Mouse (Mus musculus): ENCODE data around the gene Mocs1.

Gene Mocs1

DNA sequence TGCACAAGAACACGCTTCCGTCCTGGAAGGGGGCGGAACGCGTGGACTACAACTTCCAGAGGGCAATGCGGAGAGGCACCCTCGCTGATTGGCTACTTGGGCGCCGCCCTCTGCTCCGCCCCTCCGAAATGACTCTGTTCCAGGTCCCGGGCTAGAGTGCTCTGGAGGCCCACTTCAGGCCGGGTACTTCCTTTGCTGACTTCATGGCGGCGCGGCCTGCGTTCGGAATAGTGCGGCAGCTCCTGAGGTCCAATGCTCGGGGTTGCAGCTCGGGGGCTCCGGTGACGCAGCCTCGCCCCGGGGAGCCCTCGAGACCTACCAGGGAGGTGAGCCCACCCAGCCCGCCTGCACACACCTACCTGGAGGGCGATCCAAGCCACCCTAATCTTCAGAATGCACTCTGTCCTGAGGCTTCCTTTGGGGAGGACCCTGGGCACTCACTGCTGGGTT is at the start of gene Mocs1:
TSS of gene Mocs1 (plus strand) at position 124 of the 450 bp plus-strand sequence.
- DNase-seq = peak; percentile 88 to 92

DNA sequence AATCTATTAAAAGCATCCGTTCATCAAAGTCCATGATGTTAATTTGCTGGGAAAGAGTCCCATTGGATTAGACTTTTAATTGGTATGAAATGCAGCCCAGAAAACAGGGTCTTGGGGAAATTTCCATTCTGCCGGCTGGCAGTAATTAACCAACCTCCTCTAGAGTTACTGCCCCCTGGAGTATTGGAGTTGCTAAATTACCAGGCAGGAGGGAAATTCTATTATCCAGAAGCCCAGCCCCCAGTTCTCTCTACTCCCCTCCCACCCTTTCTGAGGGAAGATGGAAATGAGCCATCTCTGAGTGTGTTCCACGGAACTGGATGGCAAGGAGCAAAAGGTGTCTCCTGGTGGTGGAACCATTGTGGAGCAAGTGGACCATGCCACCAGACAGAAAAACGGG is 48.5 kb upstream of the Mocs1 start:
- no peak for DNase-seq

DNA sequence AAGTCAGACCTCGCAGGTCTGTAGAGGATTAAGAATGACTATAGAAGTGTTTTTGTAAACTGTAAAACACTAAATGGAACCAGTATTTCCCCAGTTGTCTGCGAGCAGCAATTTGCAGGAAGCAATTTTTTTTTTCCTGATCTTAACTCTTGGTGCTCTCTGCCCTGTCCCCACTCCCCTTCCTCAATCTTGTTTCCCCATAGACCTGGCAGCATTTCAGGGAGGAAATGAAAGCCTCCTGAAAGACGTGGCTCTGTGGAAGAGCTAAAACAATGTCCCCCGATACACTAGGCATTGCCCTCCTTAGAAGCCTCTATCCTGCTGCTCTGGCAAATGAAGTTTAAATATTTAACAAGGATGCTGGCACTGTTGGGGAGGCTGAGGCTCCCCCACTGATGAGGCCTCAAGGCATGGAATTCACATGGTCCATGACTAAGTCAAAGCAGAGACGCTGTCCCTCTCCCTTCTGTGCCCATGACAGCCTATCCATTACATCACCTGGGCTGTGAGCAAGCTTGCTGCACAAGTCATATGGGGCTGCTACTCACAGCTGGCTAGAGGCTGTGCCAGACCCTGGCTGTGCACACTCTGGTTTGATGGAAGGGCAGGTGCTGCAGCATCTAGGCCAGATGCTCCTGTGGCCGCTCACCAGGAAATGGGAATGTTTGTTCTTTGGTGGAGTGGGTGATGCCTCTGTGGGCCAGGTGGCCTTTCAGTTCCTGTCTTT is 43.8 kb upstream of the Mocs1 start:
- DNase-seq = no peak

DNA sequence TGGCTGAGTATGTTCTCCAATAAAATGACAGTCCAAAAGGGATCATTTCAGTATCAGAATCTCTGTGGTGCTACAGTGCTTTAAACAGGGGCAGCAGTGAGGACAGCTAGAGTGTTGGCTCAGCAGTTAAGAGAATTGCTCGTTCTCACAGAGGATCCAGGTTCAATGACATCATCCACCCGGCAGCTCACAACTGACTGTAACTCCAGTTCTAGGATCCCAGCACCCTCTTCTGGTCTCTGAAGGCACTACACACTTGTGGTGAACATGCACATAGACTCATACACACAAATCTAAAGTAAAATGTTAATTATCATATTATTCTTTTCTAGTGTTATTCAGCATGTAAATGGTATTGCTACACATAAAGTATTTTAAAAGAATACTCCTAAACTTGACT is 40.4 kb upstream of the Mocs1 start:
- no peak for DNase-seq

DNA sequence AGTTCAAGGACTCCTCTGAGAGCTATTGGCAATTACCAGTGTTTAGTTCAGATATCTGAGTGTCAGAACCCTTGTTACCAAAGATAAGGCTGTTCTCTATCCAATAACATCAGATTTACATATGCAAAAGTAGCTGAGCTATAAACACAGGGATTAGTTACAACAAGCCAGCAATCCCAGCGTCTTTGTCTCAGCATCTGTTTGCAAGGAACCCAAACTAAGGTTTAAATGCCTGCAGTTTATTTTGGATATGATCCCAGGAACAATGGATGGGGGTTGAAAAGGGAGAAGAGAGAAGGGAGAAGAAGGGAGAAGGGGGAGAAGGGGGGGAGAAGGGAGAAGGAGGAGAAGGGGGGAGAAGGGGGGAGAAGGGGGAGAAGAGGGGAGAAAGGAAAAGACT is 35.4 kb upstream of the Mocs1 start:
- DNase-seq = no peak

DNA sequence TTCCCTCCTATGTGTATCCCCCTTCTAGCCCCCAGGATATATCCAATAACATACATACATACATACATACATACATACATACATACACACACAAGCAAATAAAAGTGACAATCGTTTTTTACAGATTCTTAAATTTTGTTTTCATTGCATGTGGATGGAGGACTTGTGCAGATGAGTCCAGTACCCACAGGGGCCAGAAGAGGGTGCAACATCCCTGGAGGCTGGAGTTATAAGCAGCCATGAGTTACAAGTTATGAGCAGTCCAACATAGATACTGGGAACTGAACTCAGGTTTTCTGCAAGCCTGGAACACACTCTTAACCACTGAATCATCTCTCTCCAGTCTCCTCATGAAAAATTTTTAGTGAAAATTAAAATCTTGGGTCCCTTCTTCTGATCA is 33.3 kb upstream of the Mocs1 start:
- no peak for DNase-seq

DNA sequence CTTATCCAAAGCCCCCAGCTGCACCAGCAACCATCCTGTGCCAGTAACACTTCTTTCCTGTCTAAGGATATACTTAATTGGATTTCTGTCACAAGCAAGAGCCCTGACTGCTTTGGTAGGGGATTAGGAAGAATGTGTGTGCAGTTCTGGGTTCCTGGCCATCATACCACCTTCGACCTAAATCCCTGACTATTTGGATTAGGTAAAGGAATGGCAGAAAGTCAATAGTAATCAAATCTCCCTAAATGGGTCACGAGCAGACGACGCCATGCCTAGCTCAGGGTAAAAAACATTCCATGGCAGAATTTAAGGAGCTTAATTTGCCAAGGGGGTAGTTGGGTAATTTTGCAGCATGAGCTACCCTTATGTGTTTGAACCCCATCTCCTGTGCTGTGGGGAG is 28.6 kb upstream of the Mocs1 start:
- DNase-seq = no peak

DNA sequence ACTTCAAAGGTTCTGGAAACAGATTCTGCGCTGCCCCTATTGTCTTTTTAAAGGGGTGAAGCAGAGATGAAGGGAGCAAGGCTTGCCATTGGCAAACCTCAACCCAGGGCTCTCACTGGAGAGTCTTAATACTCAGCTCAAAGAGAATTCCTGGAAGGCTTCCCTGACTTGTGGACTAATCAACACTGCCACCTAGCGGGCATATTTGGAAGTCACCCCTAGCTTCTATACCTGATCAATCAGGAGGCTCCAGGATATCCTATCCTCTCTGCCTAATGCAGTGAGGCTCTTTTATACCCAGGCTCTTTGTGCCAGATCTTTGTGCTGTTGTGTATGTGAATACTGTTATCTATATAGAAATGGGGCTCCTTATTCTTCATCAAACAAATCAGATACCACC is 28.0 kb upstream of the Mocs1 start:
- peak in 1 of 2 experiments; percentile 68 for DNase-seq

DNA sequence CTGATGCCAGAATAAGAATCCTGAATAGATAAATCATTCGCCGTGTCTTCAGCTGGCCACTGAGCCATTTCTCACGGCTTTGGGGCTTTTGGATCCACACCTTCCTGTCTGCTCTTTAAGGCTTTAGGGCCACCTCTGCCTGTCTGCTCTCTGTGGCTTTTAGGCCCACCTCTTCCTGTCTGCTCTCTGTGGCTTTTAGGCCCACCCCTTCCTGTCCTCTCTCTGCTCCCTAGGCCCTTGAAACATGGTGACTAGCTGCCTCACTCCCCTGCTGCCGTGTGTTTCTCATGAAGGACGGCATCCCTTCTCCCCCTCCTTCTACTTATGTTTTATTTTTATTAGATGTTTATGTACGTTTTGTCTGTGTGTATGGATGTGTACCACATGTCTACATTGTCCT is 25.0 kb upstream of the Mocs1 start:
- no peak for DNase-seq

DNA sequence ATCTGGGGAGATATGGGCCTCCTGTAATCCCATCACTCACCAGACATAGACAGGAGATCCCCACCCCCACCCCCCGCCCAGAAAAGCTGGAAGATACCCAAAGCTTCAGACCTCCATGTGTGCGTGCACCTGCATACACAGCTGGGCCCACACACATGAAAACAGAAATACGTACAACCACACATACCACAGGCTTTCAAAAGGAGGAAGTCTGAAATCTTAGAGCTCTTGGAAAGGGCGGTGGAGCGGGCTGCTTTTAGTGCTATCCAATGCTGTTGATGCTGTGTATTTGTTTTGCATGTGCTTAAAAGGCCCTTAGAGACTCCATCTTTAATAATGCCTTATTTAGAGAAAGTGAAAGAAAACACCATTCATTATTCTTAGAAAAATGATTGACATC is 22.2 kb upstream of the Mocs1 start:
- no peak for DNase-seq

DNA sequence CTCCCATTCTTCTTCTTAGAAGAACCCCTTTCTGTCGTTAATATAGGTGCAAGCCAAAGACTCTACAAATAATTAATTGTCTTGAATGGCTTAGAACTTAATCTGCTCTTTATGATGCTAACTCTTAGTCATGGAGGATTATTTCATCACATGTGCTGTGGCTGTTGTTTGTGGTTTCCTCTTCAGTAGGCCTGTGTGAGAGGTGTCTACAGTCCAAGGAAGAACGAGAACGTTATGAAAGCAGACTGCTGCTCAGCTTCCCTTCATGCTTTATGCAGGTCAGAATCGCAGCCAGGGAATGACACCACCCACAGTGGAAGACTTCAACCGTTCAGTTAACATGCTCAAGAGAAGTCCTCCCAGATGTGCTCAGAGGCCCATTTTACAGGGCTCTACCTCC is 15.2 kb upstream of the Mocs1 start:
- DNase-seq = no peak

DNA sequence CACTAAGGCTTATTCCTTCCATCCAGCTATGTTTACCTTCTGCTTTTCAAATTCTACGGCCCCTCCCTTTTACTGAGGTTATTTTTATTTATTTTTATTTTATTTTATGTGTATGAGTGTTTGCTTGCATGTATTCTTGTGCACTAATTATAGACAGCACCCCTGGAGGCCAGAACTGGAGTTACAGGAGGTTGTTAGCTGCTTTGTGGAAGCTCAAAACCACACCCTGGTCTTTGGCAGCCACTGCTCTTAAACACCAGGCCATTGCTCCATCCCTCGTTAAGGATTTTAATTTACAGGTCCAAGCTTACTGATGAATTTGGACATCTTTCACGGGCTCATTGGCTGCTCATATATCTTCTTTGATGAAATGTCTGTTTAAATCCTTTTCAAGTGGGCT is 14.6 kb upstream of the Mocs1 start:
- no peak for DNase-seq

DNA sequence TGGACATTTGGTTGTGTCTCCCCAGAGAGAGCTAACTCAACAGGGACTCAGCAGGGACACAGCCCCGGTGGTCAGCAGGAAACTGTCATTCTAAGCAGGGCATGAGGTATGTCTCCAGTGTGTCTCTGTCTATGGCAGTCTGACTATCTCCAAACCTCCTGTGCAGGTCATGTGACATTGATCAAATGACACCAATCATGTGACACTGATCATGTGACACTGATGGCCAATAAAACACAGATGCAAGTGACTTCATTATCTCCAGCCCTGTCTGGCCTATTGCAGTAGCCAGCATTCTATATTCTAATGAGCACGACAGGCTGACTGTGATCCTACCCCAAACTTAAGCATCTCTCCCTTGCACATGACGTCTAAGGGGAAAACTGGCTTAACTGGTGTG is 11.9 kb upstream of the Mocs1 start:
- DNase-seq = no peak

DNA sequence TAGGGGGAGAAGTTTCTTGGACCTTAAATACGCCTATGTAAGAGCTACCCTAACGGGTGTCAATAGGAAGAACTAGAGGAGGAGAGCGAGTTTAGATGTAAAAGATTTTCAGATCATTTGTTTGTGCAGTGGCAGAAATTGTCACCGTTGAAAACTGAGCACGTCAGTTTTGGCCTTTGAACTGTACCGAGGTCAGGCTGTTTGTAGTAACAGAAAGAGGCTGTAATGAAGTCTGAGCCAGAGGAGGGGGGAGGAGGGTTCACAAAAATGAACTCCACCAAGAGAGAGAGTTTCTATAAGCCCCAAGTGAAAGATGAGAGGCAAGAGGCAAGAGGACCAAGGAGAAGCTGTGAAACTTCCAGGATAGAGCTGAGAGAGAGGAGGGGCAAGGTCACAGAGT is 8.3 kb upstream of the Mocs1 start:
- DNase-seq = no peak

DNA sequence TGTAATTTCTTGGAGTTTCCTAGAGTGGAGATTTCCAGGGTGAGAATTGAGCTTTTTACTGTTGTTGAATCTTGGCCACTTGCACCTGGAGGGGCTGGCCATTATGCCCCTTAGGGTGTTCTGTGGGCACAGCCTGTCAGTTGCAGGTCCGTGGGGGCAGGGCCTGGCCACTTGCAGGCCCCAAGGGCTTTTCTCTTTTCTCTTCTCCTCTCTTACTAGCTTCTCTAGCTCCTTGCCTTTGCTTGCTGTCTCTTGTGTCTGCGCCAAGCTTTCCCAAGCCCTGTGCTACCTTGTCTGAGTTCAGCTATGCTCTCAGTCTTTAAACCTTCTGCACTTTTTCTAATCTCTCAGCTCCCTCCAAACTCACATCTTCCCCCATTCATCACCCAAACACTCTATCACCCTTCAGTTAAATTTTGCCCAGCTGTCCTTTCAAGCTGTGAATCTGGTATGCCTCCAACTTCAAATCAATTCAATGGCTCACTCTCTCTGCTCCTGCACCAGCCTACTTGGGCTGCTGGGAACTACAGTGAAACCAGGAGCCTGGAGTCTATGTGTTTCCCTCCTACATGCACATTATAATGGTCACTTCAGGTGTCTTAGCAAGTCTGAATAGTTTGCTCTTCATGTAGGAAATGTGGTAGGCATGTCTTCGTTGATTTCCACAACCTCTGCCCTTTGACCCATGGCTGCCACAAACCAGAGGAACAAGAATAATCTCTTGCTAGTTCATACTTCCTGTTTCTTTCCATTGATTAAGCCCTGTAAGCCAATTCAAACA is 5.7 kb upstream of the Mocs1 start:
- no peak for DNase-seq

DNA sequence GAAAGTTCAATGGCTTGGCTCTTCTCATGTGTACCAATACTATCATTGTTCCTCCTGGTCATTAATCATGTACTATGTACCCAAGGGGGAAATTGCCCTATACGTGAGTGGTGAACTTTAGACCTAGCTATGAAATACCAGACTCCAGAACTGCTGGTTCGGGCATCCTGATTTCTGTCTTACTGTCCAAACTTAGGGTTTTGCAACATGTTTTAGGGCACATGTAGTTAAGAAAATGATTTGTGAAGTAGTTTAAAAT is 5.2 kb upstream of the Mocs1 start:
- no peak for DNase-seq

DNA sequence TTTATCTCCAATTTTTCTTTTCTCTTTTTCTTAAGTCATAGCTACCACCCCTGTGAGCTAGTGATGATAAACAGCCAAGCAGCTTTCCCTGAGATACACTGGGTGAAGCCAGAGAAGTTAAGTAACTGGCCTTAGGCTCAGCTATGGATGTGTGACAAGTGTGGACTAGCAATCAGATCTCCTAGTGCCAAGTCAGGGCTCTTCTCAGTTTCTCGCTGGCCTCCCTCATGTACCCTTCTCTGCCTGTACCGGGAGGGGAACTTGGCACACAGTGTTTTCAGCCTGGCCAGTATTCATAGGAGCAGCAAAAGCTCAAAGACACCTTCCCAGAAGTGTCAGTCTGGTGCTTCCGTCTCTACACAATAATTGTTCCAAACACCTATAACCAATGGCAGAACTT is 4.3 kb upstream of the Mocs1 start:
- DNase-seq = no peak

DNA sequence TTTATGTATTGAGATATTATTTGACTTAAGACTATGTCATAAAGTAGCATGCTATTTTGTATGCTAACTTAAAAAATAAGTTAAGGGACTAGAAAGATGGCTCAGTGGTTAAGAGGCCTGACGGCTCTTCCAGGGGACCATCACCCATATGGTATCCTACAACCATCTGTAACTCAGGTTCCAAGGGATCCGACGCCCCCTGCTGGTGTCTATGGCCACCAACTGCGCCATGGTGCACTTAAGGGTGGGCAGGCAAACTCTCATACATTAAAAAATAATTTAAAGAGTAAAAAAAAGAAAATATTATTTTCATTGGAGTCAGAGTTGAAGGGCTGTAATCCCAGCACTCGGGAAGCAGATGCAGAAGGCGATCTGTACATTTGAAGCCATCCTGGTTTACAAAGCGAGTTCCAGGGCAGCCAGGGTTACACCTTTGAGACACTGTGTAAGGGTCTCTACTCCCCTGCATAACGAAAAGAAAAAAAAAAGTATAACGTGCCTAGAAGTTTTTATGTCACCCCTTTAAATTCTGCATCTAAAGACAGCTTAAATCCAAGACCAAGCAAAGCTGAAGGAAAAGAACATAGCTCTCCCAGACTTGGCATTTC is 427 bp upstream of the Mocs1 start:
- peak in 1 of 2 experiments; percentile 39 for DNase-seq

DNA sequence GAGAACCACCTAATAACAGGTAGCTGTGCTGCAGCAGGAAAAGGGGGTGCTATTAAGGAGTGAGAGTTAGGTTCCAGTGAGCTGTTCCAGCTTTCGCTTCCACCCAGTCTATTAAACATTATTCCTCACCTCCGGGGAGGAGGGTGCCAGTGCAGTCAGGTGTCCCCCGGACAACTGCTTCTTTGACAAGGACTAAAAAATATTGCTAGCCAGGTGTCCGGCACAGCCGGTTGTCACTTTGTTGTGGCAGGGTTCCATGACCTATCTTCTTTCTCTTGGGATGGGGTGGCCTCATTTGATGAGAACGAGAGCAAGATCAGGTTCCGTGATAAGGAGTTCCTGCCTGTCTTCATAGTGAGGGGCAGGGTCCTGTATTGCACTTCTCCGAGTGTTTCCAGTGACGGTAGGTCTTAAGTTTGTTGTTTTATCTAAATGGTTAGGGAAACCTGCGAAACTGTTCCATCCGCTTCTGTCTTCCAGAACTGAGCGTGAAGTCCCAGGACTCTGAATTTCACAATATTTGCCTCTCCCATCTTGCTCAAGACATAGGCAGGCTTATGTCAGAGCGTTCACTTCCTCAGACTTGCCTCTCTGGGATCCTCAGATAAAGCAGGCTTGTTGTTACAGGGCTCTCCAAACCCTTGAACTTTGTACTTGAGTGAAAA is 721 bp downstream of the Mocs1 start:
- DNase-seq = no peak

DNA sequence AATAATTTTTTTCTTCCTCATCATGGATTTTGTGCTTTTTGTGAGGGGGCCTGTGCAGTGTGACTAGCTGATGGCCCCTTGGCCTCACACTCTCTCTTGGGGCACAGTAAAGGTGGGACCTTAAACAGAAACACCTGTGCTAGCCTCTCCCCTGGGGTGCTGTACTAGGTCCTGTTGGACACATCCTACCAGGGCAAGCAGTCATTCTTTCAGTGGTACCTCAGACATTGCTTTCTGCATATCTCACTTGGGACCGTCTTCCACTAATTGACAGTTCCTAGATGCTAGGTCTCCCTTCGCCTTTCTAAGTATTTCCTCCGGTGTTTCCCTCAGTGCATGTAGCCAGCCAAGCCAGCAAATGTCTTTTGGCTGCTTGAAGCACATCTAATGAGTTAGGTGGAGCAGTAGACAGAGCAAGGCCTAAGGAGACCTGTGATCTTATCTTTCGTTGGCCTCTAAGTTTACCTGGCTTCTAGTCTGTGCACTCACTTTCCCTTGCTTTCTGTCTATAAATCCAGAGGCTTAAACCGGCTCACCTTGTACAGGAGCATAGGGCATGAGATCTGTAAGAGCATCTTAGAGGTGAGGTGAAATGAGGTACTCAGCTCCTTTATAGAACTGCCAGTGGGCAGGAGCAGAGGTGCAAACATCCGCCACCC is 1.4 kb downstream of the Mocs1 start:
- DNase-seq = no peak

DNA sequence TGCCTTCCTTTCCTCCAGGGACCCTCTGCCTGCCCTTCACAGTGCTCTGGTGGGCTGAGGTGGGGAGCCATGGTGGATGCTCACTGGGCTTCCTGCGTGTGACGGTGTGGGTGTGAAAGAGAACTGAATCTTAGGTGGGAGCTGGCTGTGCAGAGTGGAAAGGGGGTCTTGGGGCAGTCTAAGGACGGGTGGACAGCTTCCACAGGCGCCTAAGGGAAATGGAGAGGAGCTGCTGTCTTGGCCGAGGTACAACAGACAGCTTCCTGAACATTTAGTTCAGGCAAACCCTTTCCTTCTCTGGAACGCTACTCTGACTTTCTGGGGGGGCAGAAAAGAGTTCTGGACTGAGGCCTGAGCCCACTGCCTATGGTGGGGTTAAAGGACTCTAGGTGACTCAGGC is 2.0 kb downstream of the Mocs1 start:
- no peak for DNase-seq

DNA sequence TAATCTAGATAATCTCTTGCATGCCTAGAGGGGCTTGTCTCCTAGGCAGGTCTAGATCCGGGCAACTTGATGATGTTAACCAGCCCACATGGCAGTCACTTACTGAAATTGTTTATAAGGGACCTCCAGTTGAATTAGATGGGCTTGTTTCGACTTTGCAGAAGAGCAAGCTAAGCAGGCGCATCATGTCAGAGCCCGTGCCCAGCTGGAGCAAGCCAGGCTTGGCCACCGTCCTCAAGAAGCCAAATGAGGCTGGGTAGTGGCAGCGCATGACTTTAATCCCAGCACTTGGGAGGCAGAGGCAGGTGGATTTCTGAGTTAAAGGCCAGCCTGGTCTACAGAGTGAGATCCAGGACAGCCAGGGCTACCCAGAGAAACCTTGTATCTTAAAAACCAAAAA is 3.0 kb downstream of the Mocs1 start:
- no peak for DNase-seq

DNA sequence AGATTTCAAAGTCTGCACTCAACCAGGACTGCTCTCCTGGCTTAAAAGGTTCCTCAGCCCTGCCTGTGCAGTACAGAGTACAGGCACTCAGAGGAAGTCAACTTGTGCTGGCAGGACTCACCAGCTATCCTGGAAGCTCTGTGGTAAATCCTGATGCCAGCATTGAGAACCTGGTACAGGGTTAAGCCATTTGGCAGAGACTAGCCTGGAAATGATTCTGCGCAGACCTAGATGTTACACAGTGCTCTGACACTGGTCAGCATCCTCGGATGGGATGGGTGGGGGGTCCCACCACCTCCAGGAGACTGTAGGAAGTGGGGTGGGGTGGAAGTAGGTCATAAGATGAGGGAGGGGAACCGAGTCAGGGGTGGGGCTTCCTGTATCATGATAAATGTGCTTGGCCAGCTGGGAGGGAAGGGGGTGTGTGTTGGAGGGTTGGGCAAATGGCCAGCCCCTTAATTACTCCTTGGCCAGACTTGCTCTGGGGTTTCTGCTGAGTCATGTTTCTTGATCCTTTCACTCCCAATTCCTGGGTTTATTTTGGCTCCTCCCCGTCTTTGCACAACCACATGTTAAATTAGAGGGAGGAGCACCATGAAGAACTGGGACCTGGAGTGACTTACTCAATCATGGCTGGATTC is 4.0 kb downstream of the Mocs1 start:
- DNase-seq = no peak

All from spleen, adult 18-20 months (tissue).